Mouse (Mus musculus) spleen, embryonic (tissue): ENCODE measurements around the gene Gm4187.
"Not testable (repeated sequence)": the region's sequence is repeated elsewhere in the genome, so short reads cannot be mapped to it uniquely, and the experiment has no call there.

Experiments
- CTCF ChIA-PET: fragments of 350-600 bp; sonication (Branson Sonifier 250); formaldehyde crosslinking; loops from one replicate; lab custom pipeline; 2022; lab: Charles Lee

The Gm4187 gene

DNA sequence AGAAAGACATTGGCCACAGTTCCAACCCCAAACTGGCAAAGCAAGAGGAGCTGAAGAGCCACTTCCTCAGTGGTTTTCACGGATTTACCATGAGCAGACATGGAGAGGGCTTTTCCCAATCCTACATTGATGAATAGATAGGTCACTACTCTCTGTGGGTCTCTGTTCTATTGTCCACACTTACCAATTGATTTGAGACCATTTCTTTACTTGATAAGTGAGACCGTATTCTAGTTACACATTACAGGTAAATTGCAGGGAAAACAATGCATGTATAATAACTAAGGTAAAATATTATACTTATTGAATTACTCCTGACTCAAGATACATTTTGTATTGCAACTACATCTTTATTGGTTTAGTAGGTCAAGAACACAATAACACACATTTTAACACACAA, at the start of gene Gm4187:
TSS of gene Gm4187 (minus strand) at position 101 of the 400 bp plus-strand sequence.
- CTCF ChIA-PET, result not testable (repeated sequence)

DNA sequence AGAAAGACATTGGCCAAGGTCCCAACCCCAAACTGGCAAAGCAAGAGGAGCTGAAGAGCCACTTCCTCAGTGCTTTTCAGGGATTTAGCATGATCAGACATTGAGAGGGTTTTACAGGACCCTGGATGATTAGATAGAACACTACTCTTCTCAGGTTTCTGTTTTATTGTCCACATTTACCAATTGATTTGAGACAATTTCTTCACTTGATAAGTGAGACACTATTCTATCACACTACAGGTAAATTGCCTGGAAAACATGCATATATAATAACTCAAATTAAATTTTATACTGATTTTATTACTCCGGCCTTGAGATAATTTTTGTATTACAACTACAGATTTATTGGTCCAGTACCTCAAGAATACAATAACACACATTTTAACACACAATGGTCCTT, 41.4 kb upstream of the Gm4187 start, which contains the start of gene Gm8660:
TSS of gene Gm8660 (minus strand) at position 101 of the 400 bp plus-strand sequence.
- CTCF ChIA-PET, result not testable (repeated sequence)
